Mouse (Mus musculus) liver, embryonic 14.5 days (tissue): ENCODE measurements around the gene Gpat3.

Experiments used
- CTCF ChIP-seq: IDR thresholded peaks from 2 replicates; pipeline ENCODE4 v1.5.1; 2016; ENCODE audit warnings: antibody characterized with exemption, low read depth, control low read depth
- EP300 ChIP-seq: IDR thresholded peaks from 2 replicates; pipeline ENCODE4 v1.6.1; 2016; ENCODE audit warnings: antibody characterized with exemption, low read depth

DNA sequence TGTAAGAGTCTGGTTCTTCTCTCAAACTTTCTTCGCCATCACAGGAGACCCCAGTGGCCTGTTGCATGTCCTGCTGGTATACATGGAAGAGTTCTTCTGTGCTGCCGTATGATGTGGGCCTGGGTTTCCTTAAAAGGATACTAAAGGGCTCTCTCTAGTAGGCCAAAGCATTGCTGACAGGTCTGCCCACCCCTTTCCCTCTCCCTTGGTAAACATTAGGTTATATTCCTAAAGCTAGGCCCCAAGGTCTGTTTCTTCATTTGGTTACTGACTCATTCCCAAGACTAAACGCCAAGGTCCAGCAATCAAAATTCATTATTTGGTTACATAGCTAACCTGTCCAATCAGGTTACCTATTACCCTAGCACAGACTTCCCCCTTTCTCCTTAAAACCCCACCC lies 12.8 kb upstream of the Gpat3 start:
- TF ChIP-seq CTCF = no peak
- TF ChIP-seq EP300 = no peak
